ENCODE assay signal across 23 mouse cellular contexts in genomic region chr15:32141657-32142056, GRCm38 (mm10). TPM values are rescaled to one million over a fixed set of nuclear protein-coding genes. Genes with fewer than 3 reads are reported as not detected.
DNase-seq lines count a peak whose midpoint lies in the region; ATAC-seq lines count a peak whose summit lies in the region.
"Had no signal": no experiment of that assay in that cellular context is flagged by ENCODE, and none has a peak within 500 bp of the region (broad histone marks: within the 10 kb centered on the region; RNA-seq: fewer than 3 reads in every experiment).

No protein-coding gene starts in this region.

- H3K27me3 ChIP-seq in hindbrain, embryonic 14.5 days (ENCODE audit: control insufficient read depth, insufficient read depth, low read length) = no peaks in the 10 kb centered on the region
- H3K27me3 ChIP-seq in hindbrain, embryonic 11.5 days (ENCODE audit: control insufficient read depth, insufficient read depth, low read length) = no peaks in the 10 kb centered on the region
- H3K27me3 ChIP-seq in megakaryocyte, embryonic 14.5 days (replicated peaks) = no peaks in the 10 kb centered on the region
- no peaks in the 10 kb centered on the region for H3K27me3 ChIP-seq in midbrain, embryonic 16.5 days (ENCODE audit: control insufficient read depth, insufficient read depth, low read depth, low read length)
- H3K27me3 ChIP-seq: forebrain, embryonic 12.5 days; heart, embryonic 15.5 days; hindbrain, embryonic 13.5 days had no signal

- no peak overlapping the region for H3K4me3 ChIP-seq in hindbrain, embryonic 14.5 days (replicated peaks; ENCODE audit: low read length)
- H3K4me3 ChIP-seq in hindbrain, embryonic 11.5 days (ENCODE audit: low read depth, low read length) = no peak overlapping the region
- peak overlapping the region; percentile 71 for H3K4me3 ChIP-seq in megakaryocyte, embryonic 14.5 days (replicated peaks)
- H3K4me3 ChIP-seq in midbrain, embryonic 16.5 days (ENCODE audit: low read depth, low read length) = no peak overlapping the region
- H3K4me3 ChIP-seq: forebrain, embryonic 12.5 days; heart, adult 2 months; heart, embryonic 15.5 days; hindbrain, embryonic 13.5 days had no signal

- H3K9ac ChIP-seq in hindbrain, embryonic 14.5 days = no peak overlapping the region
- H3K9ac ChIP-seq in hindbrain, embryonic 11.5 days (ENCODE audit: low read depth, low read length) = no peak overlapping the region
- no peak overlapping the region for H3K9ac ChIP-seq in midbrain, embryonic 16.5 days (ENCODE audit: low read depth, low read length)
- H3K9ac ChIP-seq: forebrain, embryonic 12.5 days; heart, embryonic 15.5 days; hindbrain, embryonic 13.5 days had no signal

- no peak for DNase-seq in hindbrain, embryonic 14.5 days (ENCODE audit: low spot score)
- DNase-seq in hindbrain, embryonic 11.5 days (ENCODE audit: low spot score) = no peak
- DNase-seq: adrenal gland, adult 8-10 months; adrenal gland, postnatal 36 days; cerebellum, adult 2 months; cerebellum, postnatal 10 days; gastrocnemius, postnatal 14 days; heart, adult 2 months had no signal

- H3K36me3 ChIP-seq in hindbrain, embryonic 14.5 days (replicated peaks; ENCODE audit: control insufficient read depth, insufficient read depth) = no peaks in the 10 kb centered on the region
- no peaks in the 10 kb centered on the region for H3K36me3 ChIP-seq in hindbrain, embryonic 11.5 days (ENCODE audit: control insufficient read depth, insufficient read depth, low read length)
- no peaks in the 10 kb centered on the region for H3K36me3 ChIP-seq in megakaryocyte, embryonic 14.5 days (replicated peaks; ENCODE audit: low read length)
- no peaks in the 10 kb centered on the region for H3K36me3 ChIP-seq in midbrain, embryonic 16.5 days (ENCODE audit: control insufficient read depth, insufficient read depth, low read length)
- H3K36me3 ChIP-seq: forebrain, embryonic 12.5 days; heart, embryonic 15.5 days; hindbrain, embryonic 13.5 days had no signal

- no peaks in the 10 kb centered on the region for H3K9me3 ChIP-seq in hindbrain, embryonic 14.5 days (ENCODE audit: control insufficient read depth, low read length)
- H3K9me3 ChIP-seq in hindbrain, embryonic 11.5 days (ENCODE audit: control insufficient read depth, low read length) = no peaks in the 10 kb centered on the region
- peaks cover 3% of the 10 kb centered on the region; the same call in 1 of the 2 replicates for H3K9me3 ChIP-seq in megakaryocyte, embryonic 14.5 days
- no peaks in the 10 kb centered on the region for H3K9me3 ChIP-seq in midbrain, embryonic 16.5 days (replicated peaks; ENCODE audit: control insufficient read depth, low read length, poor library complexity, severe bottlenecking)
- H3K9me3 ChIP-seq: forebrain, embryonic 12.5 days; heart, embryonic 15.5 days; hindbrain, embryonic 13.5 days had no signal

- ATAC-seq in hindbrain, embryonic 14.5 days (ENCODE audit: low FRiP score) = 0 out of 2 replicates have a peak, but pooled peaks have one; percentile 6
- ATAC-seq in hindbrain, embryonic 11.5 days (ENCODE audit: low FRiP score) = no peak
- ATAC-seq in megakaryocyte, adult 5-6 weeks (ENCODE audit: poor library complexity, severe bottlenecking) = no peak
- ATAC-seq in midbrain, embryonic 16.5 days = peak; percentile 32; the same call in 1 of the 2 replicates
- 0 out of 2 replicates have a peak, but pooled peaks have one; percentile 27 for ATAC-seq in monocyte, adult 5-6 weeks (replicated peaks; ENCODE audit: insufficient number of reproducible peaks, low FRiP score, low TSS enrichment, poor library complexity, severe bottlenecking)
- ATAC-seq: forebrain, embryonic 16.5 days; inflammation-experienced regulatory T-cells, adult 6 months had no signal

- H3K4me1 ChIP-seq in hindbrain, embryonic 14.5 days (replicated peaks; ENCODE audit: control insufficient read depth, insufficient read depth, low read length) = no peaks in the 10 kb centered on the region
- H3K4me1 ChIP-seq in hindbrain, embryonic 11.5 days (replicated peaks; ENCODE audit: control insufficient read depth, insufficient read depth, low read length) = no peaks in the 10 kb centered on the region
- H3K4me1 ChIP-seq in megakaryocyte, embryonic 14.5 days = no peaks in the 10 kb centered on the region; the same call in 1 of the 2 replicates
- H3K4me1 ChIP-seq in midbrain, embryonic 16.5 days (ENCODE audit: control insufficient read depth, insufficient read depth, low read length) = no peaks in the 10 kb centered on the region
- H3K4me1 ChIP-seq: forebrain, embryonic 12.5 days; heart, embryonic 15.5 days; hindbrain, embryonic 13.5 days had no signal

- H3K4me2 ChIP-seq in hindbrain, embryonic 14.5 days (replicated peaks) = no peak overlapping the region
- no peak overlapping the region for H3K4me2 ChIP-seq in hindbrain, embryonic 11.5 days (replicated peaks; ENCODE audit: low read depth, low read length)
- no peak overlapping the region for H3K4me2 ChIP-seq in midbrain, embryonic 16.5 days (ENCODE audit: low read length)
- H3K4me2 ChIP-seq: forebrain, embryonic 12.5 days; heart, embryonic 11.5 days; heart, embryonic 15.5 days; hindbrain, embryonic 13.5 days had no signal

- H3K27ac ChIP-seq in hindbrain, embryonic 14.5 days = no peak overlapping the region
- H3K27ac ChIP-seq in hindbrain, embryonic 11.5 days (ENCODE audit: low read depth, low read length) = no peak overlapping the region
- H3K27ac ChIP-seq in midbrain, embryonic 16.5 days (ENCODE audit: low read length) = no peak overlapping the region
- H3K27ac ChIP-seq: forebrain, embryonic 12.5 days; heart, adult 2 months; heart, embryonic 15.5 days; hindbrain, embryonic 13.5 days had no signal

RNA-seq across cellular contexts. Expression of gene Tas2r119, which starts 35.4 kb away (rescaled TPM):
- polyA plus RNA-seq in hindbrain, embryonic 14.5 days (2014; fragmentation: Nextera tagmentation; extraction: Ambion mirVana) = not detected in 2 replicates
- polyA plus RNA-seq in hindbrain, embryonic 11.5 days (2014; fragmentation: Nextera tagmentation; extraction: Ambion mirVana) = not detected in 2 replicates
- polyA plus RNA-seq in megakaryocyte, embryonic 14.5 days (2012; ENCODE audit: insufficient read depth, low replicate concordance) = not detected in 2 replicates
- total RNA-seq in megakaryocyte, adult 5-6 weeks (2015) = not detected in 2 replicates
- not detected in 2 replicates for total RNA-seq in megakaryocyte, adult 5-6 weeks (2017)
- not detected in 2 replicates for polyA plus RNA-seq in midbrain, embryonic 16.5 days (2015; fragmentation: Nextera tagmentation; extraction: Ambion mirVana)
- not detected in 3 replicates for total RNA-seq in monocyte, adult 5-6 weeks (2017)
- total RNA-seq: adrenal gland, adult 8-10 months; adrenal gland, postnatal 36 days; ES-E14; gastrocnemius, adult 18-20 months; gastrocnemius, postnatal 14 days; heart, adult 2 months; heart, postnatal 25 days had no signal
- polyA plus RNA-seq: cerebellum, adult 2 months; embryonic facial prominence, embryonic 11.5 days; forebrain, embryonic 12.5 days; forebrain, embryonic 16.5 days; gonadal fat pad, adult 2 months; heart, adult 2 months; heart, embryonic 11.5 days; heart, embryonic 15.5 days; hindbrain, embryonic 13.5 days; inflammation-experienced regulatory T-cells, adult 6 months had no signal

Comparison
In these comparisons a context has a peak if more than half of its experiments do, and no peak if none do; other contexts are left out.
1. ATAC-seq: peak in hindbrain, embryonic 14.5 days (single experiment), midbrain, embryonic 16.5 days (single experiment) and monocyte, adult 5-6 weeks (single experiment); none in hindbrain, embryonic 11.5 days (single experiment) and megakaryocyte, adult 5-6 weeks (single experiment).